Mouse (Mus musculus) mature B cell (primary cell): ENCODE data around the gene Efhc1.

Experiments used
- in situ Hi-C: fragments of 300-500 bp; cut with MboI; formaldehyde crosslinking; loops from 2 replicates; pipeline ENCODE4 v1.14.3; 2019

The Efhc1 gene

DNA sequence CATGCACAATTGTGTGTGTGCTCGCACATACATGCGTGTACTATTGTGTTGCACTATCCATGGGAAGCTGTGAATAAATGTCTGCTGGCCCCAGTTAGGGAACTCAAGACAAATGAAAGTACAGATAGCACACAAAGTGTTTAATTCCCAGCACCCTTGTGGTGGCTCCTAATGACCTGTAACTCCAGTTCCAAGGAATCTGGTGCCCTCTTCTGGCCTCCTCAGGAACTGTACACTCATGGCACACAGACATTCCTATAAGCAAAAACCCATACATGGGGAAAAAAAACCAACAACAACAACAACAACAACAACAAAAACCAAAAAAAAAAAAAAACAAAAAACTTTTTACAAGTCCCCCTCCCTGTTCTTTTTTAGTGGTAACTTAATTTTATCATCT lies 8.4 kb upstream of the Efhc1 start:
- in situ Hi-C loops = no loop called here

DNA sequence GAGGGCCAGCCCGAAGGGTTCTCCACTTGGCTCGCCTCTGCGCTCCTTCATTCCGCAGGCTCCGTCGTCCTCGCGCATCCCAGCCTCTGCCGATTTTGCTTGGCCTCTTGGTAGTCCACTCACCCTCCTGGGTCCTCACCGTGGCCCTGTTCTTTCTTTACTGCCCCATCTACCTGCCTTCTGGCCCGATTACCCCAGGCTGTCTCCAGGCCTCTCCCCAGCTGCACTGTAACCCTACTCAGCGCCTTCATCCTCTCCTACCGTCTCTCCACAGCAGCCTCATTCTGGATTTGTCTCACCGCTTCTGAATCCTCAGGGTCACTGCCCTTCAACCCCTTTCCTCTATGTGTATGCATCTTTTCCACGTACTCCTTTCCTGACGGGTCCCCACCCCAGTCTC lies 373 bp downstream of the Efhc1 start:
- in situ Hi-C loops = no loop called here

DNA sequence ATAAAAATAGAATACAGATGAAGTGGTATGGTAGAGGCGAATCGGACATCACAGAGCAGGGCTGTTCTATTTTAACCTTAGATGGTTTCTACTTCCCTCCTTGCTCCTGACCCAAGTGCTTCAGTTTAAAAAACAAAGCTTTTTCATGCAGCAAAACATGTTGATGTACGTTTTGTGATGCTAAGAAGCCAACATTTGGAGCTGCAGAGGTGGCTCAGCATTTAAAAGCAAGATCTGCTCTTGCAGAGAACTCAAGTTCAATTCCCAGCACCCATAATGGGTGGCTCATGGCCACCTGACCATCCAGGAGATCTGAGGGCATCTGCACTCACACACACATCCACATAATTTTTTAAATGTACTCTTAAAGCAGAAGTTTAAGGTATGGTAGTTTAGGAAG lies 3.5 kb downstream of the Efhc1 start:
- in situ Hi-C loops = no loop called here

DNA sequence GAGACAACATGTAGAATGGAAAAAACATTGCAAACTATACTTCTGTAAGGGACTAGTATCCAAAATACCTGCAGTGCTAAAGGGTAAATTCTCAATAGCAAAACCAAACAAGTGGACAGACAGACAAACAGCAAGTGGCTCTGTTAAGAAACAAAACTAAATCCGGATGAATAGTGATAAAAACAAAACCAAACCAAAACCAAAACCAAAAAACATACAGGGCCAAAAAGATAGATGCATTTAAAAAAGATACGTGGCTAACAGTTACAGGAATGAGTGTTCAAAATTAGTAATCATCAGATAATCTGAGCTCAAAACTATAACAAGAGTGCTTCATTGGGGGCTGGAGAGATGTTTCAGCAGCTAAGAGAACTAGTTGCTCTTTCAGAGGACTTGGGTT lies 18.2 kb downstream of the Efhc1 start:
- in situ Hi-C loops = no loop called here

DNA sequence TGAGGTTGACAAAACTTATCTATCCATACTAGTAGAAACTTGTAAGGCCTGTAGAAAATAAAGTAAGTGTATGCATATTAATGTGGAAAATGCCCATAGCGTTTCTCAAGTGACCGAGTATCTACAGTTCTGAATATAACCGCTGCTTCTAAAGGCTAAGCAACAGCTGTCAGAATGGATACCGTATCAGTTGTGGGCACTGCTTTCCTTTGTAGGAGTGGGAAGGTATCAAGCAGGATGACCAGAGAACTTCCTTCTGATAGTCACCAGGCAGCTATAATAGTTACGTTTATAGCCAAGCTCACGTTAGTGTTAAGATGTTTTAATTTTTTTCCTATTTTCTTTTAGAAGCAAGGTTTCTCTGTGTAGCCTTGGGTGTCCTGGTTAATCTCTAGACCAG lies 22.0 kb downstream of the Efhc1 start:
- in situ Hi-C loops = no loop called here

DNA sequence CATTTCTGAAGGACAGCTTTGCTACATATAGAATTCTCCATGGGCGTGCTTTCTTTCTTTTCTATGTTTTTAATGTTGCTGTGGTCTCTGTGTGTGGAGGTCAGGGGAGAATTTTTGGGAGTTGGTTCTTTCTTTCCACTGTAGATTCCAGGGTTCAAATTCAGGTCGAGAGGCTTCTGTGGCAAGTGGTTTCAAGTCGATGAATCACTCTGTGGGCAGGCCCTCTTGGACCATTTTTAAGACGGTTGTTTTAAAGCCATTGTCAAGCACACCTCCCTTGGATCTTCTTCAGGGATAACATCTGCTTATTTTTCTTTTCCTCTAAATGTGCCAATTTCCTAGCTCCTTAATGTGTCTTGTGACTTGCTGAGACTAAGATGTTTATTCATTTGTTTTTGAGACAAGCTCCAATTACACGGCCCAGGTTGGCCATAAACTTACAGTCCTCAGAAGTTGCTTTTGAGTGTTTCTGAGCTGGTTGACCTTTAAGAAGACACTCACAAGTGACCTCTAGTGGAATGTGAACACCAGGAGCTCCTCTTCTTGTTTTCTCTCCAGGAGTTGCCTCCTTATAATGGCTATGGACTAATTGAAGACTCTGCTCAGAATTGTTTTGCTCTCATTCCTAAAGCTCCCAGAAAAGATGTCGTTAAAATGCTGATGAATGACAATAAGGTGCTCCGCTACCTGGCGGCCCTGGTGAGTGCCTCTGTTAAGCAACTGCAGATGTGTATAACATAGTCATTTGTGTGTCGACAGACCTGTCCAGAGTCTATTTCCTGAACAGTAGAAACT lies 23.1 kb downstream of the Efhc1 start:
- in situ Hi-C loops = no loop called here

DNA sequence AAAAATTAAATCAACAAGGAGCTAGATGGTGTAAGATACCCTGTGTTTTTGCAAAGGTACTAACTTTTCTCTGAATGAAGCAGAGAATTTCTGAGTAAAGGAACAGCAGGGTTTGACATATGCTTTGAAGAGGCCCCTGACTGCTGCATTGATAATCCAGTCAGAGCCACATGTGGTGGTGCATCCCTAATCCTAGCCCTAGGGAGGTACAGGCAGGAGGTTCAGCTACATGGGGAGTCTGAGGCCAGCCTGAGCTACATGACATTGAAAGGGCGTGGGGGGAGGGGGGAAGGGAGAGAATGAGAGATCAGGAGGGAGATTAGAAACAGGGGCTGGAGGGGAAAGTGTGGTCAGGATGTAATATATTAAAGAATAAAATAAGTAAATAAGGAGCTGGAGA lies 29.1 kb downstream of the Efhc1 start:
- in situ Hi-C loops = no loop called here

DNA sequence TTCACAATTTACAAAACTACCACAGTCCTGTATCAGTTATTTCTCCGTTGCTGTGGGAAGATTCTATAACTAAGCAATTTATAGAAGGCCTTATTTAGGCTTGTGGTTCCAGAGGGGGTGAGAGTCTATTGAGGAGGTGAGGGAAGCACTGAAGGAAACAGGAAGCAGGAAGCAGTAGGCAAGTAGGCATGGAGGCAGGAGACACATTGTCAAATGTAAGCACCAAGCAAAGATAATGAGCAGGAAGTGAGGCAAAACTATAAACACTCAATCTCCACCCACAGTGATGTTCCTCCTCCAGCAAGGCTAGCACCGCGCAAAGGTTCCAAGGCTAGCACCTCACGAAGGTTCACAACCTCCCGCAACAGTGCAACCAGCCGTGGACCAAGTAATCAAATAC lies 30.3 kb downstream of the Efhc1 start:
- in situ Hi-C loops = no loop called here

DNA sequence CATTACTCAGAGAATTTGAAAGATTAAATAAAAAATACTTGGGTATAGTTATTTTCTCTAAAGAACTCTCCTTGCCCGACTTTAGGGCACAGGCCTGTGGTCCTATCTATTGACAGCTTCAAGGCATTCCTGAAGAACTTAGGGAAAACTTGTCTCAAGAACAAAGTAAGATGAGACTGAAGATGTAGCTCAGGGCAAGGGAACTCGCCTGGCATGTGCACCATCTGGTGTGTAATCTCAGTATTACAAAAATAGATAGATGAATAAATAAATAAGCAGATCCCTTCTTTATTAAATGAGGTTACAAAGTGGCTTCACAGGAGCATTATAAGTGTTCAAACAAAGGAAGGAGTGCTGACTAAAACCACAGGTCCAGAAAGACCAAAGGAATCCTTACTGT lies 32.7 kb downstream of the Efhc1 start:
- in situ Hi-C loops = no loop called here

DNA sequence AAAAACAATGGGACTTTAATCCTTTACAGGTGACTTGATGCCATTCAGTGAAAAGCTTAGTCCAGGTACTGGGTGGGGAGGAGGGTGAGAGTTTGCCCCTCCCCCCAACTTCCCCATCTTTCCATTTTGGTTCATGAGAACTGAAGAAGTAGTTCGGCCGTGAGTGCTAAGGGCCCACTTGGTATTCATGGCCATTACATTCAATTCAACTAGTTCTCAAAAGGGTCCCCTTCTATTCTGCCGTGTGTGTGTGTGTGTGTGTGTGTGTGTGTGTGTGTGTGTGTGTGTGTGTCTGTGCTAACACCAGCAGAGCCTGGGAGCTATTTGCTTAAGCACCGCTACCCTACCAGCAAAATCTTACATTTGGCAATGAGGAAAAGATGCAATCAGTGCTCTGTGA lies 33.2 kb downstream of the Efhc1 start:
- in situ Hi-C loops = no loop called here

DNA sequence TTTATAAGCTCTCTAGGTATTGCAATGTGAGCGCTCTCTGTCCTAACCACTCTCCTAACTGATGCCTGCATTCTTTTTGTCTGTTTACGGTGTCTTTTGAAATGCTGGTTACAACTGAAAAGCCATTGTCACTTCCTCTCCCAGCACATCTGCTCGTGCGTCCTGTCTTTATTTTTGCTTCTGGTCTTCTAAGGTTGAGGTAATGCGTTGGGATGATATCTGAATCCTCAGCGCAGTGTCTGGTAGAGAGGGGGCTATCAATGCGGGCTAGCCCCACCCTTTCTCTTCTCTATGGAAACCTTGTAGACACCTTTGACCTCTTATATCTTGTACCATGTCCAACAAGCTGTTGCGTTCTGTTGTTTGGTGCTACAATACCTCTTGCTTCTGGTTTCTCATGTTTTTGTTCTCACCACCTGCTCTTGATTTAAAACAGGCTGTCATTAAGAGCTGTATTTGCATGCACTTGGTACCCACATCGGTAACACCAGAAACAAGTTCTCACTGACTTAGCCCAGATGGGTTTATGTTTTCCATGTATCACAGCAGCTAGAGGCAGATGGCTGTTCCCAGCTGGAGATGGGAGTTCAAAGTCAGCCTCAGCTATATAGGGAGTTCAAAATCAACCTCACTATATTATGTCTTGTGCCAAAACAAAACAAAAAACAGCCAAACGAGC lies 35.1 kb downstream of the Efhc1 start:
- in situ Hi-C loops = no loop called here

DNA sequence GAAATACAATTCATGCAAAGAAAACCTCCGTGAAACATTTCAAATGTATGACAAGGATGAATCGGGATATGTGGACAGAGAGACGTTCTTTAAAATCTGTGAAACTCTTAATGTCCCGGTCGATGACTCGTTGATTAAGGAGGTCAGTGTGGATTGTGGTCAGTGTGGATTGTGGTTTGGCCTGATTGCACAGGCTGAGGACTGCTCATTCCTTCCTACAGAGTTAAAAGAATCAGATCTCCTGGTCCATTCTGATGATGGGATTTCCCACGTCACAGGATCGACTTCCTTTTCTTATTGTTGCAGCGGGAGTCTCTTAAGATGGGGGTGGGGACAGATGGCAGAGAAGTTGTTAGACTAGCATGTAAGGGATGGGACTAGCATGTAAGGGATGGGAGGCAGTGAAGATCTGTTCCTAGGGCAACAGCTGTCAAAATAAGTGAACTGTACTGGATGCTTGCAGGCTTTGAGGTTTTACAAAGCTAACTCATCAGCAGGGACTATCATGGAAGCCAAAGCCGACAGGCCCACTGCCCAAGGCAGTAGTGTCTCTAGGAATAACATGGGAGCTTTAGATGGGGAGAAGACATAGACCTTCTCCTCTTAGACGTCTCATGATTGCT lies 38.1 kb downstream of the Efhc1 start:
- in situ Hi-C loops = no loop called here

DNA sequence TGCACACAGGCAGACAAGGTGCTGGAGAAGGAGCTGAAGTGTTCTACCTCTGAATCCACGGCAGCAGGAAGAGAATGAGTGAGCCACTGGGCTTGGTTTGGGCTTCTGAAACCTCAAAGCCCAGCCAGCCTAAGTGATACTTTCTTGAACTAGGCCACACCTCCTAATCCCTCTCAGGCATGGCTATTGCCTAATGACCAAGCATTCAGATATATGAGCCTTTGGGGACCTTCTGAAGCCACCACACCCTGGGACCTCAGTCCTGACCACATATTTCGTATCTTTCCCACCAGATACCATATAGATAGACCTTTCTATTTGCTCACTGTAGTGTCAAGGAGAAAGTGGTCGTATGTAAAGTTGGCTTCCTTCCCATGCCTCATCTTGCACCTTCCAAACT lies 42.3 kb downstream of the Efhc1 start:
- in situ Hi-C loops = no loop called here

DNA sequence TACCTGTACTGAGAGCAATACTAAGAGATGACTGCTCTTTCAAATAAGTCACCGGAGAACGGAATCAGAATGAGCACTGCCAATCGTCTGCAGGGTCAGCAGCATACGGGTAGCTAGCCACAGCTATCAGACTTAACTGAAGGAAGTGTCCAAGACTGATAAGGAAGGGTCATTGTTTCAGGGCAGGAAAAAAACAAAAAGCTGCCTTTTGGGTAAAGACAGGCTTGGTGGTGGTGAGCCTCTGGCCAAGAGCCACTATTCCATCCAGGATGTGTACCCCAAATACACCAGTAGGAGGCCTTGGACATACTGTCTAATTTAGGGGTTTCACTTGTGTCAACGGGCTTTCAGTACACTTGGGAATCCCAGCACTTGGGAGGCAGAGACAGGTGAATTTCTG lies 42.9 kb downstream of the Efhc1 start:
- in situ Hi-C loops = no loop called here

DNA sequence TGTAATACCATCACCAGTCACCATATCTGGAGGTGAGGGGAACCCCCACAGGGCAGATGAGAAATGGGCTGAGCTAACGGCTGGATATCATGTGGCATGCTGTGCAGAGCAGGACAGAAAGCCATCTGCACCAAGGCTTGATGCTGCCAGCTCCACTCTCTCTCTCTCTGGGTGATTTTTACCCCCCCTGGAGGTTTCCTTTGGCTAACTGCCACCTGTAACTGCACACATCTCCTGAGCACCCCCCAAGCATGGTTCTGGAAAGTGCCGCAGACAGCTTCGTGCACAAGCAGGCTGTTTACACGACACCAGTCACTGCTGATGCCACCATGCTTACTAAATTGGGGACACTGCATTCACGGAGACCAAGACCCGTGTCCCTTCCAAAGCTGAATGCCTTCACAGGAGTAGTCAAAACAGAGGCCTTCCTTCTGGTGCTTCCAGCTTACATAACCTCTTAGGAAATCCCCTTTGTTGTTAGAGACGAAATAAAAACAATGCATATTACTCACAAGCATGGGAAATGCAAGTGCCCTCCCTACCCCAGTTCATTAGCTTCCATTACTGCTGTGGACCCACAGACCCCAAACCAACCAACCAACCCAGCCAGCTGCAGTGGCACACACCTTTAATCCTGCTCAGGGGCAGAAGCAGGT lies 44.0 kb downstream of the Efhc1 start:
- in situ Hi-C loops = no loop called here

DNA sequence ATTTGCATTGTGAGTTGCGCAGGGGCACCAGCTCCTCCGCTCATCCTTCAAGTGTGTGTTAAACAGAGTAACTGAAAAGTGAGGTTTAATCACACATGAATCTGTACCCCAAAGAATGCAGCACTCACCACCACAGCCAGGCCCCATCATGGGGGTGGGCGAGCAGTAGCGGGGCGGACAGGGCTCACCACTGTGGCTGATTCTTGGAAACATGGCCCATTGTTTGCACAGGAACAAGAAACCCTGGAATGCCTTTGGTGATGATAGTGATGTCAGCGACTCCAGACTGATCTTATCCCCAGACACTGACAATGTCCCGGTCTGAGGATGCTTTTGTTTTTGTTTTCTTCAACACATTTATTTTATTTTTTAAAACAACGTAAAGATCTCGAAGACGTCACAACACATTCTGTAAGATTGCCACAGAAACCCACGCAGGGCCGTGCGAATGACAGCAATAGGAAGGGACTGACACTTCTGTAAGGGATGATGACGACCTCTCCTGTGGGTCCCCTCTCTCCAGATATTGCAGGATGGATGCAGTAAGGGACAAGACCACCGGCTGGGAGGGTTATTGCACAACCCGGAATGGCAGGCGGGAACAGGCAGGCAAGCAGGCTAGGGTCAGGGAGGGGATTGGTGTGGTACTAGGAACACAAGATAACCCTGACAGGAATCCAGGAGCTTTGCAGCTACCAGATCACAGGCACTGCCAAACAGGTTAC lies 45.3 kb downstream of the Efhc1 start:
- in situ Hi-C loops = no loop called here

DNA sequence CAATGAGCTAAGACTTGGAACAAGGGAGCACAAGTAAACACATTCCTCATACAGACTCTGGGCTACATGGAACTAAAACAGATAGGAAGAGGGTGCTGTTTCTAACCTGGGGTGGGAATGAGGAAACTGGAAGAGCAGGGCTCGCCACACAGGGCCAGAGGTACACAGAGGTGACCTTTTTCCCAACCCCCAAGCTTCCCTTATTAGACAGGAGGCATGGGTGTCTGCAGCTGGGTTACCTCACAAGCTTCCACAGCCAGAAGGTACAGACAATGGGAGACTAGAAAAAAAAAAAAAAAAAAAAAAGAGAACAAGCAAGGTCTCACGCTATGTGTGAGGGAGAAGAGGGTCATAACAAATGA lies 45.9 kb downstream of the Efhc1 start:
- in situ Hi-C loops = no loop called here

DNA sequence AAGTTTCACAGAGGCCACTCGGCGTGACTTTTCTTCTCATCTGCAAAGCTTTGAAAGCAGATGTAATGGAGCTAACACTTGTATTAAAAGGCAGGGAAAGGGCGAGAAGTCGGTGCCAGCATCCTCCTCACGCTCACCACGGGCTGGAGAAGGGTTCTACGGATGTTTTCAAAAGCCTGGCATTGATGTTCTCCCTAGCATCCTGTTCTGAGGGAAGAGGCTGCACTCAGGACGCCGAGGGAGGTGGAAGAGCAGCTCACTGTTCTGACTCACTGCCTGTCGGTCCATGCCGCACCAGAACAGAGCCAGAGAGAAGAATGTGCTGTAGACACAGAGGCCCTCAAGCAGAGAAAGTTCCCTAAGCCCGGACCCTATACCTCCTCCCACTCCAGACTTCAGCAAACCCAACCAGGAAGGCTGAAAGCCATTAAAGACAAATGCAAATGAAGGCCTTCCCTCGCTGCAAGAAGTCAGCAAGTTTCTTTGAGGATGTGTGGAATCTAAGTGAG lies 46.5 kb downstream of the Efhc1 start:
- in situ Hi-C loops = no loop called here

DNA sequence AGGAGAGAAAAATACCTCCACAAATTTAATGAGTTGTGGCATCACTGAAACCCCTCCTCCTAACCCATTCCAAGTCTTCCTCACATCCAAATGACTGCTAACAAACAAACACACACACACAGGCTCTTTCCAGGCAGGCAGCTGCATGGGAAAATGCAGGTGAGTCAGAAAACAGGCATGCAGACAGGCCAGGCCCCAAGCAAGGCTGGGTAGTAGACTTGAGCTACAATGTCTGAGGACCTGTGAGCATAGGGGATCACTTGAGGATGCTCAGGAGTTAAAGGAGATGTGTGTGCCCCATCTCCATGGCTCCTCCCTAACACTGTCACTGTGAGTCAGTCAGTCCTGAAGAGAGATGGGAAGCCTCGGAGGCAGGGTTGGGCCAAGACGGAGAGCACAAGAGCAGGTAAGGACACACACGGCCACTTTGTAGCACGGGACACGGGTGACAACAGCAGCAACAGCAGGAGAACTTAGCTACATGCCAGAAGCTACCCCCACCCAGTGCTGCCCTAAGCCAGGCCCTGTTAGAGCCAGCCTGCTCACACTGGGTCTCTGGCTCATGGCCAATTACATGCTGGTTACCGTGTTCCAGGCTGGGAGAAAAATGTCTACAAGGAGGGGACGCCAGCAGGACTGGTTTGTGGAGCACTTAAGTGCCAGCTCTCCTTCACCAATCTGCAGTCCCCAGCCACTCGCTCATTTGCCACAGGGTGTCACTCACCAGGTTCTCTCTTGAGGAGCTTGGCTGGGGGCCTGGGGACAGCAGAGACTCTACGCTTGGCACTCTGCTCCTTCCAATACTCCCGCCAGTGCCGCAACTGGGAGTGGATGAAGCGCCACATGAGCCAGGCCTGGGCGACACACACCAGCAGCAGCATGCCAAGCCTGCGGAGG lies 51.1 kb downstream of the Efhc1 start:
- in situ Hi-C loops = no loop called here

DNA sequence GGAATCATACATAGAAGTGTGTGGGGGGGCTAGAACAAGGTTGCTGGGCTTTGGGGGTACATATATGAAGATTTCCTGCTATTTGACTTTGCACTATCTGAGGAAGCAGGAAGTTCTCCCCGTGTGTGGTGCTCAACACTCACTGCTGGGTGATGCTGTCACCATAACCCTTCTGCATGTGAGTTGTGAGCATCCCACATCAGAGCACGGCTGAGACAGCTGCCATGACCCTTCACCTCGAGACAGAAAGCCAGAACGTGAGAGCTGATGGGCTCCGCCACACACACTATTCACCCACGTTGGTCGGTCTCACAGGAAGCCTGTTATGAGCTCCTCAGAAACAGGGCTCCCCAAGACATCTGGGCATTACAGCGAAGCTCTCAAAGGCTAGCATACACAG lies 53.2 kb downstream of the Efhc1 start:
- in situ Hi-C loops = no loop called here

DNA sequence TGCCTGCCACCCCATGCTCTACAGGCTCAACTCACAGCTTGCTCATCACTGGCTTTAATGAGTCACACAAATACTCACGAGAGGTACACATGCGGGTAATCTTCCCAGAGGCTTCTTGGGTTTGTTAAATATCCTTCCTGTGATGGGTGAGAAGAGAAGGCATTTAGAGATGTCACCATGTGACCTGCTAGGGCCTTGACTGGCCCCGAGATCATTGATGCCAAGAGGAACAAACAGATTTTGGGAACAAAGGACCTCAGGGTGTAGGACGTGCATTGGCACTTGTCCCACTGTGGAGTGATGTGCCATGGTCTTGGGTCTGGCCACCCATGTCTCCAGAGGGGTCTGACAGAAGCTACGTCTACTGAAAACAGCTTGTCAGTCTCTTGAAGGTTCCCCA lies 55.3 kb downstream of the Efhc1 start:
- in situ Hi-C loops = no loop called here
